Mouse (Mus musculus): ENCODE measurements at regions not wholly inside any gene's neighbourhood (a gene's known extent, or its start where the extent isn't known, plus 50 kb on each side); places are given as distances from the start of the nearest gene placed in this dataset.

DNA sequence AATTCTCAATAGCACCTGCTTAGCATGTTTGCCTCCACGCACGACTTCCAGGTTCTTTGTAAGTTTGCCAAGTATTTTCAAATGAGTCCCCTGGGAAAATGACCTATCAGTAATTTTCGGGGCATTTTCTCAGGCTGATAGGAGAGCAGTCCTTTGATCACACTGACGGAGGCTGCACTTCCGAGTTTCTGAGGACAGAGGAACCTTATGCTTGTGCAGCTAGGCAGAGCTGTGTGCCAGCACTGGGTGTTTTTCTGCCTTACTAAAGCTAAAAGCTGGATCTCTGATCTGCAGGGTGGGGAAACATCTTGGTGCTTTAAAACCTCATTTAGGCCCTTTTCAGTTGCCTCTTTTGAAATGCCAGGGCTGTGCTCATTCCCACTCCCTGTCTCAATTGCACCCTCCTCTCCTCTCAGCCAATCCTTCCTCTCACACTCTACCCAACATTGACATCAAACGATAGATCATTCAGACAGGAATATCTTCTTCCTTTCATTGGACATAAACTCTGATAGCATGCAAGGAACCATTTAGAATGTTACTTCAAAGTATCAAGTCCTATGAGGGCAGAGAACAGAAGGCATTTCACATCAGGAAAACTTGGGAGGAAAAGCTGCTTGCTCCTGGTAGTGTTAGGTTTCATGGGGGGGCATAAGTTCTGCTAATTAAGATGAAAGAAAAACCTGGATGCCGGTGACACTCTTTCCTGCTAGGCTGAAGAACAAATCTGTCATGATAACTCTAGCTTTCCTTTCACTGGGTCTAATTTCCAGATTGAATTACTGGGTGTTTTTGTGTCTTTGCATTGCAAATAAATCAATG is 95.3 kb downstream of the Lurap1l start:
- DNase-seq (ENCODE audit: low spot score) = no peak

DNA sequence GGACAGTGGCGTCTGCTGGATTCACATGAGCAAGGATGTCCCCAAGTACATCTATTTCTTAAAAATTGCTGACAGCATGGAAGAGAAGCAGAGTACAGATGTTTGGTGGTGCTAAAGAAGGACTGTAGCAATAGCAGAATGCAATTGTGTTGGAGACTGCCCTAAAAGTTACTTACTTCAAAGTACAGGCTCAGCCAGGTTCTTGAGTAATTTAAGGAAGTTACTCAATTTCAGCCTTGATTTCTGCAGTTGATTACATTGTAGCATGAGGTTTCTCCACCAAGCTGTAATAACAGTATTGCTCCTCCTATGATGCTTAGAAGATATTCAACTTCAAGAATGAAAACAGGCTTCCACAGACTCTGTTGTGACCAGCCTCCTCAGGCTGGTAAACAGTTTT is 96.1 kb downstream of the Lurap1l start:
- no peak for DNase-seq (ENCODE audit: low spot score)

DNA sequence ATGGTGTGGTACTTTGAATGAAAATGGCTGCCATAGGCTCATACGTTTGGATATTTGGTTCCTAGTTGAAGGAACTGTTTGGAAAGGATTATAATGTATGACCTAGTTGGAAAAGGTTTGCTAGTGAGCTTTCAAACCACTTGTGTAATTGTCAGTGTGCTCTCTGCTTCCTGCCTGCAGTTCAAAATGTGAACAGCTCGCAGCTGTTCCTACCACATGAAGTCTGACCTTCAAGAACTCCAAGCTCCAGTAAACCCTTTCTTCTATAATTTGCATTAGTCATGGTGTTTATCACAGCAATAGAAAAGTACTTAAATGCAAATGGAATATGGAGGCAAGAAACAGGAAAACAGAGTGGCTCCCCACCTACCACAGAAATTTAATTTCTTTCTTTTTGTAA is 111.4 kb downstream of the Lurap1l start:
- DNase-seq (ENCODE audit: low spot score) = no peak

DNA sequence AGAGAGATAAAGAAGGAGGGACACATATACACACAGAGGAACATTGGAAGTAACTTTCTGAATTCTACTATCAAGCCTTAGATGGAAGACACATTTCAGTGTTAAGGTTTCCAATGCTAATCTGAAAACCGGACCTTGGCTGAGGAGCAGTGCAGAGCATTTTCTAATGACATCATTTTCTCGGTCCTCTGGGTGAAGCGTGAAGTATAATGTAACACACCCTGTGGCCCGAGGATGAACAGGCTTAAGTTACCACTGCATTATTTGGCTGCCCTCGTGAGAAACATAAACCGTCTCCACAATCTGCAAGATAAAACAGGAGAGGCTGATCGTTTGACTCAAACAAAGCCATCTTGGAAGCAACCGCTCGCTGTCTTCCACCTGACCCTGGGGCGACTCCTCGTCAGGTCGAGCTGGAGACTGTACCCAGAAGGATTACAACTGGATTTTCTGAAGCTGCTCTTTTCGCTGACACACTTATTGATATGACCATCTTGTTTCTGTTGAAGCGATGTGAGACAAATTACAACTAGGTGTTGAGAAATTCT is 113.1 kb downstream of the Lurap1l start:
- DNase-seq (ENCODE audit: low spot score) = no peak

DNA sequence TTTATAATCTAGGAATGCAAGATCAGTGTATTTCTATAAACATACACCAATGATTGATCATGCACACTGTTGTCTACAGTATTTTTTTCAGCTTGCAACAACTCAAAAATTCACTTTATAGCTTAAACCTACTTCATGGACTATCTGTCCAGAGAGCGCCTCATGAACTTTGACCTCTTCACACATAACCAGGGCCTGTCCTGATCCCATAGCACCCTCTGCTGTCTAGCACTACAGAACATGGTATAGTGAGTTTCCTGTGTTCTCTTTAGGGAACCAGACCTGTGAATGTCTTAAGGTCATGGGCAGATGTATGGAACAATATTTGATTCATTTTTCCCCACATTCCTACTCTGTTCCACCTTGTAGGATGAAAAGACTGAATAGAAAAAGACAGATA is 117.1 kb downstream of the Lurap1l start:
- DNase-seq (ENCODE audit: low spot score) = no peak

DNA sequence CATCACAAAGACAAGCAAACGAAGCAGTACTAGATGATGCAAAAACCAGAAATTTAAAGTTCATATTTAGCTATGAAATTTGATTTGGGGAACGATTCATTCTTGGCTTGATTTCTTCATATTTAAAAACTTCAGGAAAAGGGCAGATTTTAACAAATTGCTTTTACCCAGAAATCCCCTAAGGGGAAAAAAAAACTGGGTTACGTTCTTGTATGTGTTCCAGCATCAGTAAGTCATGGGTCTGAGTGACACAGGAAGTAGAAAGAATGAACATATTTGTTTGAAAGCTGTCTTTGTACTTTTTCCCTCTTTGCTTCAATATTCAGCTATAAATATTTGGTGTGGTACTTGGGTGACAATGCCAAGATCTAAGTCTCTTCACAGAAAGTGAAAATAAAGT is 120.2 kb downstream of the Lurap1l start:
- no peak for DNase-seq (ENCODE audit: low spot score)

DNA sequence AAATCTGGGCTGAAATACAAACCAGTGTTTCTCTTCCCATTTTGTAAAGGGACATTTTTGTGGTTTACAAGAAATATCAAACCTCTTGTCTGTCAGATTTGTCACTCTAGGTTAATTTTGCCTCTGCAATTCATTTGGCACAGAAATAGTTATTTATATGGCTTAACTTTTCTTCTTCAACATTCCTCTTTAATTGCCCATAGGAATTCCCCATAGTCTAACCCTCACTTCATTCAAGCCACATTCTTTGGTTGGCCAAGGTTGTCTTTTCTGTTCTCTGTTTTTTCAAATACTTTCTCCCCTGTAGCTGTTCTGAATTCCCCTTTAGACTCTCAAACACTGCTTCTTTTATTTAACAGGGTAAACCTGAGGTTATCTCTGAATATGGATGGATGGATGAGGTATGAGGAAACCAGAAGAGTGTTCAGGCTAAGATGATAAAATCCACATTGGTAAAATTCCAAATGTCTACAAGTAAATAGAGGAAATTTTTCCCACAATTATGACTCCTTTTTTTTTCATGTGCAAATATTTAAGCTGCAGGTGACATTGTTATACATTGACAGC is 127.0 kb downstream of the Lurap1l start:
- no peak for DNase-seq (ENCODE audit: low spot score)

DNA sequence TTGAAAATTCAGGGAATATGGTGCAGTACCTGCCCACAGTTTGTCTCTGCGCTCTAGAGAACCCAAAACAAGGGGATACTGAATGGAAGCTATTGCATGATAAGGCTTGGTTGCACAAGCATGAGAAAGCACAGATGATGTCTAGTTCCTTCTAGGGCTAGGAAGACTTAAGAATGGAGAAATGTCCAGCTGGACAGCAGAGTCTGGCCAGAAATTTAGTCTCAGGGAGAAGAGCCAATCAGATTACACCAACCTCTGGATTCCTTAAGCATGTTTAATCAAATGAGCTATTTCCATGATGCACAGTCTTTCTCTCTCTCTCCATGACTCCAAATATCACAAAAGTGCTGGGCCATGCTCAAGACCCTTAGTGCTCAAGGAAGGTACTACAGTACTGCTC is 147.8 kb downstream of the Lurap1l start:
- DNase-seq (ENCODE audit: low spot score) = no peak

DNA sequence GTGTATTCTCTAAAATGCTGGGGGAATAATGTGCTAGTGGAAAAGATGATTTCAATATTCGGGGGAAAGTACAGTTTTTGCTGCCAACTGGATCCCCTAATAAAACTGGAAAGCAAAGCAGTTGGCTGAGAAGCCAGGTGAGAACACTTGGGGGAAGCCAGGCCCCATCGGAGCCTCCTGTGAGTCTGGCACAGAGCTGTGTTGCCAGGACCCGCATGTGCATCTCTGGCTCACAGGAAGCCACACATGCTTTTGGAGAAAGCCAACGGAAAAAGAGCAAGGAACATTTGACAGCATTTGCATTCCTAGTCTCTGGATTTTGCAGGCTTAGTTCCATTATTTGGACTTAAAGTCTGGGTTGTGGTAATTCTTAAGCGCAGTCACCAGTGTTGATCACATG is 148.4 kb downstream of the Lurap1l start:
- no peak for DNase-seq (ENCODE audit: low spot score)

DNA sequence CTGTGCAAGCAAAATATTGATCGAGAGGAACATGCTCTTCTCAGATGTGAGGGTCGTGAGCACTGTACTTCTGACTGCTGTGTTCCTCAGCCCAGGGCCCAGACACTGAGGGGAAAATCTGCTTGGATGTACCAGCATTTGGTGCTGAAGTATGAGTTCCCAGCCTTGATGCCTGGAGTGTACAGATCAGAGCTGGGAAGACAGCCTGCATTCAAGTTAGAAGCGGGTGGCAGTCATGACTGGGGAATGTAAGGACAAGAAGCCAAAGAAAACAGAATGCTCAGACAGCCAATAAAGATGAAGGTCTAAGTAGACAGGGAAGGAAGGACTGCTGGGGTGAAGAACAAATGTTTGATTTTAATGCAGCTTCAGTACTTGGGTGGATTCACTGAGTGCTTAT is 148.9 kb downstream of the Lurap1l start:
- DNase-seq (ENCODE audit: low spot score) = no peak

DNA sequence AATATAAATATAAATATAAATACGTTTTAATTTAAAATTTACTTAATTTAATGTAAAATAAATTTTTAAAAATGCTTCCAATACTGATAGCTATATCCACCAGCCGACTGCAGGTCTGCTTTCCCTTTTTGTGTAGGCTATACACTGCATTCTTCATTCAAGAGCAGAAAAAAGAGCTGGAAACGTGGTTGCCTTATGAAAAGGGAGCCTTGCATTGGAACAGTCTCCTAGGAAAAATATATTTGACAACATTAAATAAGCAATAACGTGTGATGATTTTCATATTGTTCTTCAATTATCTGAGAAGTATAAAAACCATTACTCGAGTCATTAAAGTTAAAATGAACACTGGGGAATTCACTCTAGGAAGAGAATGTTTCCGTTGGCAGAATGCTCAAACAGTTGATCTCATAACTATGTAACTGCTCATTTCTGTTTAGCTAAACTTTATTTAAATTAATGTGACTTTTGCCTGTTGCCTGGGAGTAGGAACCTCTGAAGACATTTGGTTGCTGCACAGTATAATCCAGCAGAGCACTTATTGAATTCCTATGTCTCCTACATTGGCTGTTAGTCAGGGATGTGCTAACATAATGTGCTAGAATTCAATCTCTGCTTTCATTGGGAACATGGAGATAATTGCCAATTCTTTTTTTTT is 172.0 kb downstream of the Lurap1l start:
- DNase-seq (ENCODE audit: low spot score) = no peak

DNA sequence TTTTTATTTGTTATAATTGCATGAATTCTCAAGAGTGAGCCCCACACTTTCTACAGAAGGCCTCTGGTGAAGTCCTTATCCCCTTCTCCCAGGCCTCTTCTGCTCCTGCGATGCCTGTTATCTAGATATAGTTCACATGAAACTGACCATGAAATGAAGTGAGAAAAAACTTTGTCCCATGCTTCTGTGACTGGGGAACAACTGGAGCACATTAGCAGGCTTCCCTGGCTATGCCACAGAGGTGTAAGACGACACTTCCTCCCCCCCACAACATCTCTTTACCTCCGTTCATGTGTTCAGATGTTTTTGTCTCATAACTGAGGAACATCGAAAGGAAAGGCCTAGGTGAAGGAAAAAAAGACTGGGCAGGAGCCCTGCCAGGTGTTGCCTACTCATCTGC is 174.7 kb downstream of the Lurap1l start:
- no peak for DNase-seq (ENCODE audit: low spot score)

DNA sequence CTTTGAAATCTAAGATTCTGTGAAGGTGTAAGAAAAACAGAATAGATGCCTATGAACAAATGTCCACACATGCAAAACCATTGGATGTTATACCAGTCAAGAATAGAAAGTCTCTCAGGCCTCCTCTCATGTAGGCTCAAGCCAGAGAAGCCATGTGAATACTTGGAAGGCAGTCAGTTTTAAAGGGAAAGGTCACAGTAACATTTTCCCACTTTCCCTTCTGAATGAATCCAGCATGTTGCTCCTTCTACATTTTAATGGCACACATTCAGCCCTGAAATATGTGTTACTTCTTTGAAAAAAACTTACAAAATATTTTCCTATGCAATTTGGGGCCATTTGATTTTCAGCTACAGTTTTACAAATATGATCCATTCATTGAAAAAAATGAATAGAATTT is 186.1 kb downstream of the Lurap1l start:
- DNase-seq (ENCODE audit: low spot score) = no peak

DNA sequence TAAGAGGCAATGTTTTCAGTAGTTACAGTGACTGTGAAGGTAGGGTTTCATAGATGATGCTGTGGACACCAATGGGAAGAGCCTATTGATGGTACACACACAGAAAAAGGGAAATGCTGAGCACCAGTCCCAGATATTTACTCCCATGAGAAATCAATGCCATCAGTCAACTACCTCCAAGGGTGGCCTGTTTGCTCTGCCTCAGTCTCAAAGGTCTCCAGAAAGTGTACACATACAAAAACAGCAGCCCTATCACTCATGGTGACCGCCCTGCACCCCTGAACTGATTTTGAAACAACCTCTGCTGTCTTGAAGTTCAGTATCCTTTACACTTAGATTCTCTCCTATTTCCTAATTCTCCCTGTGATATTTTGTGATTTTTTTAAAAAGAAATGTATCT is 187.2 kb downstream of the Lurap1l start:
- no peak for DNase-seq (ENCODE audit: low spot score)

DNA sequence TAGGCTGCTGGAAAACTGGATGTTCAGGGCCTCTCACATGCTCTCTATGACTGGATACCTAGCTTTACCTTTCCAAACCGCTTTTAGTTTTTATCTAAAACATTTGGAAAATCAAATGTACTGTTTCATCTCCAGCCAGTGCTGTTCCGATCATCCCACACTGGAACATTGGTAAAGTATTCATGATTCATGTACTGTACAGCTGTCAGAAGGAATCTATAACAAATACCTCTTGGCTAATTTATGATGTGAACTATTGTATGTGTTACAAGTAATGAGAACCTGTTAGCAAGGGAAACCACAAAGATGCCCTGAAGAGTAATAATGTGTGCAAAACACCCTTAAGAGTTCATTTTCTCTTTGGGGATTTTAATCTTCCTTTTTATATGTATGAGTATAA is 190.6 kb downstream of the Lurap1l start:
- no peak for DNase-seq (ENCODE audit: low spot score)

DNA sequence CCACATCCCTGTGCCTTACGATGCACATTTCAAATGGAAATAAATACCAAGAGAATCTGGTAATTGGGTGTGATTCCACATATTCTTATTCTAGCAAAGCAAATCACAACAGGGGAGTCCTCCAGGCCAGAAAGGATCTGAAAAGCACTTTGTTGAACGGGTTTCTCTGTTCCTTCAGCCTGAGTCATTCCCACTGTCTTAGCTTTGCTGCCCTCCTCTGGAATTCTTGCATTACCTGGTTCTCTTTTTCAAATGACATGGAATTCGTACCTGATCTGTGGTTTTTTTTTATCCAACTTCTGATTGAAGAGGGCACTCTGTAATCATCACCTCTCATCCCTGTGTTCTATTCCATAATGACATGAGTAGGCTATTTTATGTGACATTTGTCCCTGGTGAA is 200.9 kb downstream of the Lurap1l start:
- DNase-seq (ENCODE audit: low spot score) = peak; percentile 3

DNA sequence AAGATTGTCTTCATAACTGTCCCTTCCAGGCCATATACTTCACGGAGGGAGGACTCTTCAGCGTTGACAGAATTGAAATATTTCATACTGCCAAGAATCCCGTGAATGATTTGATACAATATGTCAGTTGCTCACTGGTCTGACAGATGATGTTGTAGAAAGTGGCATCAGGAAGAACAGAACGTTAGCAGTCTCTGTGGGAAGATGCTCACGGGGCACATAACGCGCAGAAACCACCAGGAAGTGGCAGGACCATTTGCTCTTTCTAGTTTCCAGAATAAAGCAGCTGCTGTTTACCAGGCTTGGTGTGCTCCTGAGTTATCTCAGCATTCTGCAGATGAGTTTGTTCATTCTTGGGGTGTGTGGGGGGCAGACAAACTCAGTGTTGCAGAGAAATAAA is 206.0 kb downstream of the Lurap1l start:
- DNase-seq (ENCODE audit: low spot score) = no peak

DNA sequence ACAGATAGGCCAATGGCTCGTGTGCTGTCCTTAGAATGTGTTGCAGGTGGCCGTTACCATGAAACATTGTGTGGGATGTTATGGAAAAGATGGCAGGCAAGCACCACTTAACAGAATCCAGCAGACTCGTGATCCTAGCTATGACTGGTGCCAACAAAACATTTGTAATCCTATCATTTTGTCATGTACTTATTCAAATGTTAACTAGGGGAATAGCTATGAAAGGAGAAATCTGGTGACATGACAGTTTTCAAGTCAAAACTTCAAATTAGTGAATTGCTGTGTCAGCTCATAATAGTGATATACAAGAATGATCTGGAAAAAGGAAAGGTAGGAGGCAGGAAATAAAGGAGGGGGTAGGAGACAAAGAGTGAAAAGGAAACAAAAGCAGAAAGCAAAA is 213.7 kb downstream of the Lurap1l start:
- DNase-seq (ENCODE audit: low spot score) = no peak

DNA sequence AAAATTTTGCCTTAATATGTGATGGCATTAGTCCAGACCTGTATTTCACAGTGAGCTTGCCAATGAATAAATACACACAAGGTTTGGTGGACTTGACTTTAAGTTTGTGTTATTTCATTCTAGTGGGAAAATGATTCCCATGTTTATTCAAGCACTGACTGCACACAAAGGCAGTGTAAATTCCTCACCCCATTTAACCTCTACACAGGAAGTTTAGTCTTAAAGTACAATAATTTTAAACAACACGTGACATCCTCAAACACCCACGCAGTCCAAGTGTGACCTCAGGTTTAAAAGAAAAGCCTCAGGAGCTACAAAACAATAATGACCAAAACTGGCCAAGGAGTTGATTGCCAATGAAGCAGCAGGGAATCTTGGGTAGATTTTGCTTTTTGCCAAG is 219.4 kb downstream of the Lurap1l start:
- no peak for DNase-seq (ENCODE audit: low spot score)

DNA sequence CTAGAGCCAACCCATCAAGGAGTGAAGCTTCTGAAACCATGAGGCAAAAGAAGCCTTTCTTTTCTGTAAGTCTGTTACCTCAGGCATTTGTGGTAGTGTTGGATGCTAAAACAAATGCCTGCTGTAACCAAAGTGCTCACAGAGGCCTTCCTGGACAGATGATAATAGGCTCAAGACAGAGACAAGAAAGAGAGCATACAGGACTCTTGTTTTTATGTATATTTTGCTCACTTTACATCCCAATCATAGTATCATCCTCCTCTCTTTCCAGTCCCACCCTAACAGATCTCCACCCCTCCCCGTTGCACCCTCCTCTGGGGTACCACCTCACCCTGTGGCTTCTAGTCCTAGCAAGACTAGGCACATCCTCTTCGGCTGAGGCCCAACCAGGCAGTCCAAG is 262.7 kb downstream of the Lurap1l start:
- DNase-seq (ENCODE audit: low spot score) = no peak

DNA sequence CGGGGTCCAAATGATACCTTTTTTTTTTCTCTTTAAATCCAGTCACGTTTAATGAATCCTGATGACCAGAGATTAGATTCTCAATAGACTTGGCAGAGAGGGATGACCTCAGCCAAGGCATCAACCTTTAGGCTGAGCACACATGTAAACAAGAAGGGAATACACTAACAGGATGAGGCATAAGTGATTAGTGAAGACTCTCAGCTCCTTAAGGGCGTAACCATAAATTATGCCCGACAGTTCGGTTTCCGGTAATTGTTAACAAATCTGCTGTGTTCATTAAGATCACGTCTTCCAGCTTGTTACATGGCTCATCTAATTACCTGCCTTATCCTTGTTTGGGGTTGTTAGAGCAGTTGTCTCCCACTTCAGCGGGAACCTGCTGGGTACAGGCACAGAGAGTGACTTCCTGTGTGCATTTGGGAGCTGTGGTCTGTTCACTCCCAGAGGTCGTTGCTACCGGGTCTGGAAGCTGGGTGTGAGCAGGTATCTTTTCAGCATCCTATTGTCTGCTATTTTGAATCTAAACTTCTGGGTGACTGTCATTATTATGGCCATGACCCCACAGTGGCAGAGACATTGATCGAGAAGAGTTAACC is 265.1 kb downstream of the Mpdz start:
- no peak for DNase-seq (ENCODE audit: low spot score)

DNA sequence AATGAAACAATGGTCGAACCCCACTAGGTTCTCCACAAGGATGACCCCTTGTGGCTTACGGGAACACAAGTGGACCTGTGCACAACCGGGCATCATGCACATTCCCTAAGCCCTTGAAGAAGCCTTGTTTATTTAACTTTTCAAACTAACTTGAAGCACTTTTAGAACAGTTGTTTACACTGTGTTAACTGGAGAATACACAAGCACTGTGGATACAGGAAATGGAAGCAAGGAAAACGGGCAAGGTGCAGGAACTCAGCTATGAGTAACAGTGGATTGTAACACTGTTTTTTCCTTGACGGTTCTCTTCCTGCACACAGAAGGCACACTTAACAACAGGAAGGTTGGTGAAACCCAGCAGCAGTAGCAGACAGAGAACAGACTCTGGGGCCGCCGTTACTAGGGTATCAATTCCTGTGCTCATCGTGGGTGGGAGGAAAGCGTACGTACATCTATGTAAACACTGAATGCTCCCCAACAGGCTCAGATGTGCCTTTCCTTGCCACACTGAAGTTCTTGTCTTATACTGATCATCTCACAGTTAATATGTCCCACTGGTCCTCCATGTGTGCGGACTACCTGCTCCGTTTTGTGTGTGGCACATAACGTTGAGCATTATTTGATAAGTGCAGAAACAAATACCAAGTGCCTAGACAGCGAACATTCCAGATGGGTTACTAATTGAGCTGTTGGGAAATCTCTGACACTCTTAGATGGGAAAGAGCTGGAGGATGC is 264.4 kb downstream of the Mpdz start:
- DNase-seq (ENCODE audit: low spot score) = no peak

Data from gastrocnemius, adult 18-20 months (tissue).